Mouse (Mus musculus): Measurements from ENCODE around the gene Lif.

- TF ChIP-seq POLR2A (IDR thresholded peaks at IDR 0.05; ENCODE audit: low read depth, low read length) (no peak), CTCF (conservative IDR thresholded peaks at IDR 0.05; ENCODE audit: insufficient read depth, insufficient read length, low read depth, low read length) (no peak)
Measured at GRCm38 (mm10) chr11:4236546-4237067, 20.8 kb upstream of the Lif start.

Data from kidney, adult 2 months (tissue).